Mouse (Mus musculus) urinary bladder, postnatal 36 days (tissue): ENCODE results near the gene Hba-a2.
"Not testable (repeated sequence)": the region's sequence is repeated elsewhere in the genome, so short reads cannot be mapped to it uniquely, and the experiment has no call there.

Experiments
- DNase-seq, 2 experiments: peaks; one replicate each; pipeline ENCODE4 v3.0.0; 2022; ENCODE audit warnings: low spot score in 2 of 2, mixed read lengths in 1 of 2

Hba-a2 gene

DNA sequence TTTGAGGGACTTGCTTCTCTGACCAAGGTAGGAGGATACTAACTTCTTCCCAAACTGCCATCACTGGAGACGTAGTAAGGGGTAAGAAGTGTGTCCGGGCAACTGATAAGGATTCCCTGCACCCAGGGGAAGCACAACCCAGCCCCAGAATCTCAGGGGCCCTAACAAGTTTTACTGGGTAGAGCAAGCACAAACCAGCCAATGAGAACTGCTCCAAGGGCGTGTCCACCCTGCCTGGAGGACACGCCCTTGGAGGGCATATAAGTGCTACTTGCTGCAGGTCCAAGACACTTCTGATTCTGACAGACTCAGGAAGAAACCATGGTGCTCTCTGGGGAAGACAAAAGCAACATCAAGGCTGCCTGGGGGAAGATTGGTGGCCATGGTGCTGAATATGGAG is at the start of gene Hba-a2:
Hba-a2 (plus strand) TSS at position 287 of the 400 bp plus-strand sequence.
- DNase-seq, result not testable (repeated sequence)

DNA sequence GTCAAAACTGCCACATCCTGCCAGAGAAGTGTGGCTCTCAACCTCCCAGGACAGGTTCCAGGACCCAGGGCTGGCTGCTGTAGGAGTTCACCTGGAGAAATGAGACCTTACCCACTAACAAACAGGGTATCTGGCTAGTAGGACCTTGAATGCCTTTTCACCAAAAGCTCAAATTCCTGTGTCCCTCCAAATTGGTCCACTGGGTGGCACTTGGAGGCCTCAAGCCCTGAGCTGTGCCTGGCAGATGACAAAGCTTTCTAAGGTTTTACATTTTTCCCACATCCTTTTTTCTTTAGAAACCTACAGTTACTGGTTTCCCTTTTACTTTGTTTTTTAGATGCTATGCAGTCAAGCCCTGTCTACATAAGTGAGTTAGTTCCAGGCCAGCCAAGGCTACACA is 49.2 kb upstream of the Hba-a2 start:
- no peak for DNase-seq

- DNase-seq, result no peak
These were observed 47.9 kb upstream of the Hba-a2 start for GRCm38 (mm10) chr11:32248350-32248749.

- DNase-seq, result no peak
These were observed 45.2 kb upstream of the Hba-a2 start for GRCm38 (mm10) chr11:32250880-32251763.

- DNase-seq, result no peak
These were observed 43.2 kb upstream of the Hba-a2 start for GRCm38 (mm10) chr11:32253121-32253520.

- DNase-seq, result no peak
These were observed 40.1 kb upstream of the Hba-a2 start for GRCm38 (mm10) chr11:32256146-32256545.

DNA sequence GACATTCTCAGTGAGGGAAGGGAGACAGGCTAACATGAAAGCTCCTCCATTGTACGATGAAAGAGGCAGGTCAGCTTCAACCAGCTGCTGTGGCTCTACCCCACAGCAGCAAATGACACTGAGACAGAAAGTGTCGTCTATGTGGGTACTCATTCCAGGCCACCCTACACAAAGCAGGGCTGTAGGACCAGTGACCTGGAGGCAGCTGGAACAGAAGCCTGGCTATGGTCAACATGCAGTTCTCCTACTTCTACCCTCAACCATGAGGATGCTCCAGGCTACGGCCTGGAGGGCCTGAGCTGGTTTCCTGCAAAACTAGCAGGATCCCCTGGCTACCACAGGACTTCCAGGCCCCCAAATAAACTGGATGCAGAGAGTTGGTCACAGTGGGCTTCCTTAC is 39.7 kb upstream of the Hba-a2 start:
- DNase-seq, result no peak

GRCm38 (mm10) chr11:32262674-32263415 is 33.4 kb upstream of the Hba-a2 start:
- DNase-seq, result no peak

DNA sequence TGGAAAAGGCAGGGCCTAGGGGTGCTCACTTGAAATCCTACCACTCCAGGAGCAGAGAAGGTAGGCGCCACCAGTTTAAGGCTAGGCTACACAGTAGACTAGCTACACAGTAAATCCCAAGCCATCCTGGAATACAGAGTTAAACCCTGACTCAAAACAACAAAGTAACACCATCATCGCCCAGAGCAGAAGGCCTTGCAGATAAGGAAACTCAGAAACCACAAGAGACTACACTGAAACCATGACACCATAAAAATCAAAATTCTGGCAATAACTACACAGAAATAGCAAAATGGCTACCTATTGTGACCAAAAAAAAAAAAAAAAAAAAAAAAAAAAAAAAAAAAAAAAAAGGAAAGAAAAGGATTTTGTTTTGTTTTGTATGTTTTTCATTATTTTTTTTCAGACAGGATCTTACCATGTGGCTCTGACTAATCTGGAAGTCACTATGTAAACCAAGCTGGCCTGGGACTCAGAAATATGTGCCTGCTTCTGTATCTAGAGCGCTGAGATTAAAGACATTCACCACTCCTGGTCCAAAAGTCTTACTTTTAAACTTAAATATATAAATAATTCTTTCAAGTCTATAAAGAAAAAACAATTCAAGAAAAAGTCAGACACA is 31.1 kb upstream of the Hba-a2 start:
- DNase-seq, result no peak

- DNase-seq, result no peak
These were observed 30.1 kb upstream of the Hba-a2 start for GRCm38 (mm10) chr11:32266194-32266593.

- no peak for DNase-seq
These were observed 29.5 kb upstream of the Hba-a2 start for GRCm38 (mm10) chr11:32266776-32267175.

DNA sequence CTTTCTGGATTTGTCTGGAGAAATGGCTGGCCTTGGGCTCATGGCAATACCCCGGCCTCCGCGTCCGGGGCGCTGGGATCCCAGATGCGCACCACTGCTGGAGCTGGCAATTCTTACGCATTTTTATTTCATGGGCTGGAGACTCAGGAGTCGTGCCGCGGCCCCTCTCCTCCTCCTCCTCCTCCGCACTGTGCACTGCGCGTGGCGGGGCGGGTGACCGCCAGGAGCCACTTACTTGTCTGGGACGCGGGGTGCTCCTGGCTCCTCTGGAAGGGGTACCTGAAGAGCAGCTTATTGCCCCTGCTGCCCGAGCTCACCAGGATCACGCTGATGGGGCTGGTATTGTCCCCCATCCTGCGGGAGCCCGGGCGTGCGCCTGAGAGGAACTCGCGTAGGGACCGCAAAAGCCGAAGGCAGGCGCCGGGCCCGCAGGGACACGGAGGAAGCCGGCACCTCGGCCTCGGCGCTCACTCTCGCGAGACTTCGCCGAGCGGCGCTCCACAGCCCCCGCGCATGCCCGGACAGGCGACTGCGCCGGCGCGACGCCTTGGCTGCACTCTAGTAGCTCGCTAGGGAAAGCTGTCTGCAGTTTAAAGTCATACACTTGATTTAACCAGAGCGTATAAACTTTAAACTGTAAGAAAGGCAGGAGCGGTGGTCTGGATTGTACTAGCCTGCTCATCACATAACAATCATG is 29.0 kb upstream of the Hba-a2 start, which contains the start of gene Nprl3:
Nprl3 (minus strand) TSS at position 520 of the 697 bp plus-strand sequence.
- DNase-seq, result peak; percentile 92 to 97

DNA sequence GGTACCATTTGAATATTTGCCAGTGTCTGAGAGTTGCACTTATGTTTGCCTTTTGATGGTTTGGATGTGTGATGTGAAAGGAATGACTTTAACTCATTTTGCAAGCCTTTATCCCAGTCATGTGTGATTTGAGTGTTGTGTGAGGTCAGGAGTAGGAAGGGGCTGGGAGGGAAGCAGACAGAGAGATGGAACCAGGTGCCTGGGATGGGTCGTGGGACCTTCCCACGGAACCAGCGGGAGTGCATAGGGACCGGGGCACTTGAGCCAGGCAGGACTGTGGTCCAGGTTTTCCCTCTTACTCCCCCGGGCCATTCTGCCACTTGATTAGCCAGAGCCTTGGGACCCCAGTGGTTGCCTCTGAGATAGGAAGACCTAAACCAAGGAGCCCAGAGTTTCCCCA is 28.3 kb upstream of the Hba-a2 start:
- no peak for DNase-seq

DNA sequence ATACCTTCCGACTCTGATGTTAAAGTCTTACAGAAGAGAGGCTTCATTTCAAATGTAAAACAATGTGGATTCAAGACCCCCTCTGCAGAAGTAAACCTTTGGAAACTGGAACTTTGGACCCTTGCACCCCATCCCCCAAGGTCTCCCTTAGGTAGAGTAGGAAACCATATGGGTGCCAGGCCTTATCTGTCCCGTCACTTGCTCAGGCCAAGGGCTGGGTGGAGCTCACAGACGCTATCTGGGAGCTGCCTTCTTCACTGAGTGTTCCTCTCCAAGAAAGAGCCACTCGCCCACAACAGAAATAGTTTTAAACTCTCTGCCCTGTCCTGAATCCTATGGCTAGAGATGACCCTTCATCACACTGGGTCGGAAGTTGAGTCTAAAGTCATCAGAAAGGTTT is 27.3 kb upstream of the Hba-a2 start:
- no peak for DNase-seq

- no peak for DNase-seq
These were observed 25.1 kb upstream of the Hba-a2 start for GRCm38 (mm10) chr11:32271178-32271577.

DNA sequence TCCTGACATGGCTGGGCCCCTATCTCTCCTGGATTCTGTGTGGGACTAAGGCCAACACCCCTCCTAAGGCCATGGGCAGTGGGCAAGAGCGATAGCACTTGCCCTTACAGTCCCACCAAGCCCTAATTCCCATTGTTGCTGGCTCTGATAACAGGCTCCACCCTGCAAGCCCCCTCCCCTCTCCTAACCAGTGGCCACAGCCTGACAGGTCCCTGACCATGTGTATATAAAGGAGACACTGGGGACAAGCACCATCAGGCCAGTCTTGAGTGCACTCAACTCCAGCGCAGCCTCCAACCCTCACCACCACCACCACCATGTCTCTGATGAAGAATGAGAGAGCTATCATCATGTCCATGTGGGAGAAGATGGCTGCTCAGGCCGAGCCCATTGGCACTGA is 19.9 kb upstream of the Hba-a2 start, which contains the start of gene Hba-x:
Hba-x (plus strand) TSS at position 54 of the 400 bp plus-strand sequence.
- no peak for DNase-seq

DNA sequence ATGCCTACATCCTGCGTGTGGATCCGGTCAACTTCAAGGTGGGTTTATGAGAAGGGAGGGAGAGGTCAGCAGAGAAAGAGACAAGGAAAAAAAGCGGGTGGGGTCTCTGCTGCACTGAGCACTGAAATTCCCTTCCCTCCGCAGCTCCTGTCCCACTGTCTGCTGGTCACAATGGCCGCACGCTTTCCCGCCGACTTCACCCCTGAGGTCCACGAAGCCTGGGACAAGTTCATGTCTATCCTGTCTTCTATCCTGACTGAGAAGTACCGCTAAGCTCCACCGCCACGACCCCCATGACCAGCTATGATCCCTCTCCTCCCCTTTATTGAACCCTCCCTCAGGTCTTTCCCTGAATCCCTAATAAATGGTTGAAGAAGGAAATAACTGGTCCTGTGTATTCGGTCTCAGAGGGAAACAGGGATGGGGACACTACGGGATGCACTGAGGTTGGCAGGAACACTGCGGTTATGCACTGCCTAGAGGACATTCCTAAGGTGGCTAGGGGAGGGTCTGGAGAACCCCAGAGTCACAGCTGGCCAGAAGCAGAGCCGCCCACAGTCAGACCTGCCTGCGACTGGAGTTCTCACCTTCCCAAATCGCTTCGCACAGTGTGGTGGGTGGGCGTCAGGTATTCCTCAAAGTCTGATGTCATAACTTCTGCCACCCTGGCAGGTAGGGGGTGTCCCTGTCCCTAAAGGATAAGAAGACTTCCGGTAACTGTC is 18.4 kb upstream of the Hba-a2 start:
- no peak for DNase-seq

- DNase-seq, result no peak
These were observed 17.8 kb upstream of the Hba-a2 start for GRCm38 (mm10) chr11:32278458-32278957.

GRCm38 (mm10) chr11:32280646-32281045 is 15.6 kb upstream of the Hba-a2 start:
- DNase-seq, result no peak

DNA sequence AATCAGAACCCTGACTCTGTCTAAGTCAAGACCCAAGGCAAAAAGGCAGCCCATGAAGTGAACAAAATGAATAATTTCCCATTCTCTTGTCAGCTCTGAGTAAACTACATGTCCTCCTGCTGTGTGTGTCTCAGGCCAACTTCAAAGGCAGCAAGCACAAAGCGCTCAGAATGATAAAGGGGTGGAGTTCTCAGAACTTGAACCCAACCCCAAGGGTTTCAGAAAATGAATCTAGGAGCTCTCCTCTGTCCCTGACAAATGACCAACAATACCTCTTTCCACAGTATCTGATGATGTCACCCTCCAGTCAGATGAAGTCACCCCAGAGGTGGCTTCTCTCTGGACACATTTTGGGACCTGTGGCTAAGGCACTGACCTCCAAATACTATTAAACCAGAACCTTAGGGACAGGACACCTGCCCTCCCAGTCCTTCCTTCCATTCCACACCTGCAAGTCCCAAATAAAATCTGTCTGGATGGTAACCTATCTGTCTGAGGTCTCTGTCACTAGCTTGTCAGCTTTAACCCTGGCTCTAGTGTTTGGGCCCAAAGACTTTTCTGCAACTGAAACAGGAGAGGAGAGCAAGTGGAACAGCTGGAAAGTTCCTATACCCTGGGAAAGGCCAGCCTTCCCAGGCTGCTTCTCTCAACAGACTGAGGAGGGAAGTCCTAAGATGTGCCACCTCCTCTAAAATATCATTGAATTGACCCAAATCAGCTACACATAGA is 14.7 kb upstream of the Hba-a2 start:
- DNase-seq, result no peak
